Mouse (Mus musculus) limb, embryonic 10.5 days (tissue): ENCODE measurements around the gene Lurap1l. TPM values are rescaled to one million over a fixed set of nuclear protein-coding genes. Genes with fewer than 3 reads are reported as not detected.

ENCODE experiments used
- DNase-seq: peaks from one replicate; pipeline ENCODE4 v3.0.0-alpha.2; 2017; ENCODE audit warnings: low spot score
- H3K27ac ChIP-seq: fragments of 300-500 bp; sonication (generic); 2 replicates; pipeline ENCODE4 v1.5.1; 2016; ENCODE audit warnings: mild to moderate bottlenecking
- H3K27me3 ChIP-seq: fragments of 300-500 bp; sonication (generic); 2 replicates; pipeline ENCODE4 v1.6.1; 2016; ENCODE audit warnings: low read depth, mild to moderate bottlenecking; ENCODE audit not compliant: poor library complexity, severe bottlenecking
- H3K36me3 ChIP-seq: fragments of 300-500 bp; sonication (generic); 2 replicates; pipeline ENCODE4 v1.6.1; 2016; ENCODE audit warnings: mild to moderate bottlenecking, moderate library complexity
- H3K4me1 ChIP-seq: fragments of 300-500 bp; sonication (generic); 2 replicates; pipeline ENCODE4 v1.6.1; 2016
- H3K4me3 ChIP-seq: fragments of 300-500 bp; sonication (generic); 2 replicates; pipeline ENCODE4 v1.5.1; 2016; ENCODE audit warnings: mild to moderate bottlenecking, moderate library complexity
- H3K9me3 ChIP-seq: fragments of 300-500 bp; sonication (generic); replicated peaks from 2 replicates; pipeline ENCODE4 v1.6.1; 2016; ENCODE audit warnings: mild to moderate bottlenecking
- WGBS: fragments of 180-500 bp; shearing (Covaris S2); methylation state at CpG from one replicate; pipeline ENCODE4 v1.1.7; 2016; 5-methylcytosine and 5-hydroxymethylcytosine counted together
- microRNA-seq: library from miRNA; unstranded; fragments of <30 nt; microRNA quantifications from one replicate; pipeline ENCODE4, GENCODE M21; 2017
- polyA plus RNA-seq: library from polyadenylated mRNA; unstranded; fragments of >200 nt; fragmentation: Nextera tagmentation; extraction: Ambion mirVana; gene quantifications from 2 replicates; pipeline ENCODE4 v1.2.1, GENCODE M21; 2016

The Lurap1l gene
- polyA plus RNA-seq, 1 experiment from 2014 or later, result 1.4 TPM

DNA sequence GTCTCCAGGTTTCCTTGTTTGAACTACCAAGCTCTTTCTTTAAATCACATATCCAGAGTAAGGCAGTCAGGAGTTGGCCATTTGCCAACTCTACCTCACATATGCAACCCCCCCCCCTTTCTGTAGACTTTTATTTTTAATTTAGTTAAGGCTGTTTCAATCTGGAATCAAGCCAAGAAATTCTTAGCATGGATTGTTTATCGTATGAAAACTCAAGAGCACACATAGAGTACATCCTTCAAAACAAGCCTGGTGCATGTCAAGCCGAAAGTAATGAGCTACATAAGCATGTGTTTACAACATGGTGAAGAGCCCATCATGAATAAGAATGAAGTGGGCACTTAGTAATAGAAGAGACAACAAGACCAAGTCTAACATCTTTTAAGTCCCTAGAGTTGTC lies 45.5 kb downstream of the Lurap1l start:
- Histone ChIP-seq H3K36me3 (no peaks in the 10 kb centered on the region), H3K27ac (no peak overlapping the region)
- DNase-seq, result no peak

GRCm38 (mm10) chr4:80967526-80967925 lies 57.1 kb downstream of the Lurap1l start:
- 92% methylated on average over 17 of the region's 17 CpGs for WGBS
- H3K36me3 ChIP-seq, result no peaks in the 10 kb centered on the region
- H3K27ac ChIP-seq, result no peak overlapping the region
- H3K4me1 ChIP-seq, result no peaks in the 10 kb centered on the region
- H3K4me3 ChIP-seq, result no peak overlapping the region
- H3K9me3 ChIP-seq, result no peaks in the 10 kb centered on the region
- H3K27me3 ChIP-seq, result no peaks in the 10 kb centered on the region
- DNase-seq, result no peak

More for the DNA sequence above, 45.5 kb downstream of the Lurap1l start:
- H3K4me1 ChIP-seq, result 0 out of 2 replicates have a peak, but pooled peaks cover 3% of the 10 kb centered on the region
- no peak overlapping the region for H3K4me3 ChIP-seq
- H3K9me3 ChIP-seq, result no peaks in the 10 kb centered on the region
- WGBS, result 92% methylated on average over 2 of the region's 2 CpGs
- no peaks in the 10 kb centered on the region for H3K27me3 ChIP-seq

GRCm38 (mm10) chr4:80971846-80972245 lies 61.4 kb downstream of the Lurap1l start:
- Histone ChIP-seq H3K27ac (no peak overlapping the region), H3K4me1 (no peaks in the 10 kb centered on the region), H3K36me3 (no peaks in the 10 kb centered on the region), H3K27me3 (no peaks in the 10 kb centered on the region), H3K4me3 (no peak overlapping the region), H3K9me3 (no peaks in the 10 kb centered on the region)
- no peak for DNase-seq
- WGBS, result 50% methylated on average over 1 of the region's 1 CpGs

DNA sequence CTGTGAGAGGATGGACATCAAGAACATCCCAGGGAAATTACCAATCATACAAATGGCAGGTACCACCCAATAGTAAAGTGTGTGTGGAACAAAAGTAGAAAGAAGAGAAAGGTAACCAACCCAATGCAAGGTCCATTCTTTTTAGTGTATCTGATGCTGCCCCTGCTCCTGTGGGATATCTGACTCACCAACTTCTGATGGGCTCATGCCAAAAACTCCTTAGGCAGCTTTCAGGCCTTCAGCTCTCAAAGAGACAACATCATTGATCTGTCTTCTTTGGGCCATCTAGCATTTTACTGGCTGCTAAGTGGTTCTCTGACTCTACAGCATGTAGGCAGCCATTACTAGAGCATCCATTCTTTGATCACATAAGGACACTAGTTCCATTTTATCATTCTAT lies 63.5 kb downstream of the Lurap1l start:
- DNase-seq, result no peak
- Histone ChIP-seq H3K36me3 (no peaks in the 10 kb centered on the region), H3K9me3 (no peaks in the 10 kb centered on the region), H3K27ac (no peak overlapping the region), H3K27me3 (no peaks in the 10 kb centered on the region), H3K4me1 (no peaks in the 10 kb centered on the region), H3K4me3 (no peak overlapping the region)

- H3K4me1 ChIP-seq, result no peaks in the 10 kb centered on the region
- H3K36me3 ChIP-seq, result no peaks in the 10 kb centered on the region
- H3K4me3 ChIP-seq, result no peak overlapping the region
- no peak overlapping the region for H3K27ac ChIP-seq
- H3K27me3 ChIP-seq, result no peaks in the 10 kb centered on the region
- WGBS, result 77% methylated on average over 1 of the region's 1 CpGs
- no peaks in the 10 kb centered on the region for H3K9me3 ChIP-seq
- no peak for DNase-seq
Observed at GRCm38 (mm10) chr4:80990819-80991218, 80.4 kb downstream of the Lurap1l start.

DNA sequence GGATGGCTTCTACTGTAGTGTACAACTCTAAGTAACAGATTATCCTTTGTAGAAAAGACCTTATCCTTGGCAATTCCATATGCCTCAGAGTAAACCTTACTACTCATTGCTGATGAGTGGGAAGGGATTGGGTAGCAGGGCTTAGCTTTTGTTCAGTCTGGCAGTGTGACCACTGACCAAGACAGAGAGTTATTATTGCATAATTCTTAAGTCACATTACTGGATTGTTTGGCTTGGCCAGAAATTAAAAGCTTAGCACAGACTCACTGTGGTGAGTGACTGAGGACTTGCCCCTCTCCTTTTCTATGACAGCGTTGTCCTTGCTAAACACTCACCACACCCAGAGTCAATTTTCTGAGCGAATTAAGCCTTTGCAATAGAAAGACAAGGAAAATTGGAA lies 93.1 kb downstream of the Lurap1l start:
- no peaks in the 10 kb centered on the region for H3K4me1 ChIP-seq
- WGBS, result 93% methylated on average over 2 of the region's 2 CpGs
- no peak for DNase-seq
- H3K9me3 ChIP-seq, result no peaks in the 10 kb centered on the region
- no peaks in the 10 kb centered on the region for H3K27me3 ChIP-seq
- no peaks in the 10 kb centered on the region for H3K36me3 ChIP-seq
- no peak overlapping the region for H3K27ac ChIP-seq
- no peak overlapping the region for H3K4me3 ChIP-seq

Small RNAs within 50 kb of the gene (microRNA-seq; reads per million reads assigned to microRNA genes)
- not detected for gene Gm27452

Other genes with a start within 250 kb of the Lurap1l start
- not detected in 2 replicates for gene Tyrp1, start 76.5 kb upstream of the Lurap1l start, polyA plus RNA-seq